ENCODE assay signal across 12 mouse cellular contexts in the genomic region with DNA sequence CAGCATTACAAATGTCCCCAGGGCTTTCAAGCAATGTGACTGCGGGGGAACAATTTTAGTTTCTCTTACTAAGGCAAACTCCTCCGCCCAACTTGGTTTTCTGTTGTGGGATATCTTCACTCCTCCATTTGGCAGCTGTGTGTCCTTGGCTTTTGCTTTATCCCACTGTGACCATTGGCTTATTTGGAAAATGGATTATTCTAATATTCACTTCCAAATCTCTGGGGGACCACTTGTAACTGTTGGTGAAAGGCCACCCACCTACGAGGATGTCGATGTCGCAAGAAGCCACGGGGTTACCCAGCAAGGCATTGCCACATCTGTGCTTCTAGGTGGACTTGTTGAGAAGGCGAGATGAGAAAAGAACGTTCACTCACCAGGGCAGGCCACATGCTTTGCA. TPM values are rescaled to one million over a fixed set of nuclear protein-coding genes. Genes with fewer than 3 reads are reported as not detected.
DNase-seq lines count a peak whose midpoint lies in the region; ATAC-seq lines count a peak whose summit lies in the region.
"Had no signal": no experiment of that assay in that cellular context is flagged by ENCODE, and none has a peak within 500 bp of the region (broad histone marks: within the 10 kb centered on the region; RNA-seq: fewer than 3 reads in every experiment).

No protein-coding gene starts in this region.

- DNase-seq in gastrocnemius, adult 18-20 months (ENCODE audit: low spot score) = peak; percentile 58
- DNase-seq in gastrocnemius, postnatal 4 days (ENCODE audit: low spot score in 2 of 2) = no peak
- peak; percentile 50 for DNase-seq in NIH3T3 (ENCODE audit: low read depth)
- DNase-seq in ovary, postnatal 36 days (ENCODE audit: low spot score) = peak; percentile 15
- DNase-seq in left cerebral cortex, postnatal 10 days (ENCODE audit: extremely low spot score in 1 of 2, low spot score in 2 of 2) = no peak
- DNase-seq in urinary bladder, postnatal 4 days (ENCODE audit: low spot score in 2 of 2) = no peak
- no peak for DNase-seq in right cerebral cortex, postnatal 4 days
- DNase-seq: layer of hippocampus, postnatal 36 days; liver had no signal

- intact Hi-C loops in left cerebral cortex, postnatal 10 days (cut with DNase I) = no loop called here

- ATAC-seq in granulocyte monocyte progenitor cell, adult 5-6 weeks (replicated peaks; ENCODE audit: poor library complexity, severe bottlenecking) = peak; percentile 94
- ATAC-seq: CD4-positive, CD25-positive, alpha-beta regulatory T cell, adult 4 months; hindbrain, postnatal 0 days had no signal

RNA-seq across cellular contexts. Expression of a gene that starts 0.6 kb away (rescaled TPM):
- total RNA-seq in gastrocnemius, adult 18-20 months (2021) = under 1 TPM; 0.50 to 0.84 TPM
- total RNA-seq in gastrocnemius, postnatal 4 days (2021) = under 1 TPM; 0.34 to 0.39 TPM
- not detected in 2 replicates for total RNA-seq in granulocyte monocyte progenitor cell, adult 5-6 weeks (2014; fragmentation: Nextera tagmentation)
- 0.43 and 0.72 TPM in 2 replicates for total RNA-seq in granulocyte monocyte progenitor cell, adult 5-6 weeks (2017)
- under 1 TPM; 0.26 to 0.43 TPM for total RNA-seq in left cerebral cortex, postnatal 10 days (2021)

RNA-seq across cellular contexts. Expression of a gene that starts 49.4 kb away (rescaled TPM):
- total RNA-seq in gastrocnemius, adult 18-20 months (2021) = 10 to 100 TPM; 15.2 to 16.1 TPM
- 10 to 100 TPM; 11.1 to 12.5 TPM for total RNA-seq in gastrocnemius, postnatal 4 days (2021)
- 34.1 and 46.8 TPM in 2 replicates for total RNA-seq in granulocyte monocyte progenitor cell, adult 5-6 weeks (2014; fragmentation: Nextera tagmentation)
- total RNA-seq in granulocyte monocyte progenitor cell, adult 5-6 weeks (2017) = 44.6 and 52.3 TPM in 2 replicates
- total RNA-seq in left cerebral cortex, postnatal 10 days (2021) = 10 to 100 TPM; 10.6 to 12.3 TPM

RNA-seq across cellular contexts. Expression of a gene that starts 49.5 kb away (rescaled TPM):
- 10 to 100 TPM; 32.3 to 35.2 TPM for total RNA-seq in gastrocnemius, adult 18-20 months (2021)
- 10 to 100 TPM; 24.6 to 34.3 TPM for total RNA-seq in gastrocnemius, postnatal 4 days (2021)
- total RNA-seq in granulocyte monocyte progenitor cell, adult 5-6 weeks (2014; fragmentation: Nextera tagmentation) = 53.9 and 72.4 TPM in 2 replicates
- 58.3 and 62.8 TPM in 2 replicates for total RNA-seq in granulocyte monocyte progenitor cell, adult 5-6 weeks (2017)
- total RNA-seq in left cerebral cortex, postnatal 10 days (2021) = 10 to 100 TPM; 31.6 to 34.6 TPM

Comparison
In these comparisons a context has a peak if more than half of its experiments do, and no peak if none do; other contexts are left out.
1. DNase-seq: peak in gastrocnemius, adult 18-20 months (single experiment), NIH3T3 (single experiment) and ovary, postnatal 36 days (single experiment); none in gastrocnemius, postnatal 4 days (0 of 2), left cerebral cortex, postnatal 10 days (0 of 2), urinary bladder, postnatal 4 days (0 of 2) and right cerebral cortex, postnatal 4 days (single experiment).